Mouse (Mus musculus): ENCODE measurements at regions not wholly inside any gene's neighbourhood (a gene's known extent, or its start where the extent isn't known, plus 50 kb on each side); places are given as distances from the start of the nearest gene placed in this dataset.
A peak's percentile ranks its signal among the peaks of the same experiment; 100 is the strongest.
"Not testable (repeated sequence)": the region's sequence is repeated elsewhere in the genome, so short reads cannot be mapped to it uniquely, and the experiment has no call there.

- no peak for DNase-seq (ENCODE audit: low read depth)
These were observed 166.2 kb upstream of the Cdkn3 start for GRCm38 (mm10) chr14:46594151-46594550.

GRCm38 (mm10) chr14:46591753-46592359, 168.5 kb upstream of the Cdkn3 start:
- no peak for DNase-seq (ENCODE audit: low read depth)

GRCm38 (mm10) chr14:46591211-46591610, 169.1 kb upstream of the Cdkn3 start:
- DNase-seq (ENCODE audit: low read depth), result no peak

GRCm38 (mm10) chr14:46586093-46586492, 174.2 kb upstream of the Cdkn3 start:
- DNase-seq (ENCODE audit: low read depth), result no peak

GRCm38 (mm10) chr14:46578051-46579000, 182.0 kb upstream of the Cdkn3 start:
- DNase-seq (ENCODE audit: low read depth), result peak; percentile 1

GRCm38 (mm10) chr14:46575889-46576288, 184.5 kb upstream of the Cdkn3 start:
- no peak for DNase-seq (ENCODE audit: low read depth)

- no peak for DNase-seq (ENCODE audit: low read depth)
These were observed 184.9 kb upstream of the Cdkn3 start for GRCm38 (mm10) chr14:46575414-46575813.

GRCm38 (mm10) chr14:46573401-46573800, 182.9 kb upstream of the Bmp4 start:
- DNase-seq (ENCODE audit: low read depth), result no peak

GRCm38 (mm10) chr14:46572972-46573371, 182.5 kb upstream of the Bmp4 start:
- not testable (repeated sequence) for DNase-seq (ENCODE audit: low read depth)

GRCm38 (mm10) chr14:46571841-46572240, 181.4 kb upstream of the Bmp4 start:
- DNase-seq (ENCODE audit: low read depth), result no peak

GRCm38 (mm10) chr14:46569273-46569672, 178.8 kb upstream of the Bmp4 start:
- DNase-seq (ENCODE audit: low read depth), result no peak

- DNase-seq (ENCODE audit: low read depth), result no peak
These were observed 176.9 kb upstream of the Bmp4 start for GRCm38 (mm10) chr14:46567411-46567780.

GRCm38 (mm10) chr14:46566681-46567410, 176.4 kb upstream of the Bmp4 start:
- no peak for DNase-seq (ENCODE audit: low read depth)

GRCm38 (mm10) chr14:46564998-46565397, 174.5 kb upstream of the Bmp4 start:
- DNase-seq (ENCODE audit: low read depth), result peak; percentile 7

- no peak for DNase-seq (ENCODE audit: low read depth)
These were observed 171.5 kb upstream of the Bmp4 start for GRCm38 (mm10) chr14:46562016-46562415.

GRCm38 (mm10) chr14:46553239-46553638, 162.8 kb upstream of the Bmp4 start:
- no peak for DNase-seq (ENCODE audit: low read depth)

- DNase-seq (ENCODE audit: low read depth), result no peak
These were observed 155.7 kb upstream of the Bmp4 start for GRCm38 (mm10) chr14:46546146-46546545.

- no peak for DNase-seq (ENCODE audit: low read depth)
These were observed 149.2 kb upstream of the Bmp4 start for GRCm38 (mm10) chr14:46539466-46540187.

GRCm38 (mm10) chr14:46536002-46536762, 145.7 kb upstream of the Bmp4 start:
- no peak for DNase-seq (ENCODE audit: low read depth)

GRCm38 (mm10) chr14:46532697-46533096, 142.2 kb upstream of the Bmp4 start:
- no peak for DNase-seq (ENCODE audit: low read depth)

- no peak for DNase-seq (ENCODE audit: low read depth)
These were observed 140.0 kb upstream of the Bmp4 start for GRCm38 (mm10) chr14:46530452-46530851.

Data from induced T-regulatory cell, adult 2 months (primary cell).